Mouse (Mus musculus) limb, embryonic 12.5 days (tissue): Measurements from ENCODE around the gene Gm5127. TPM values are rescaled to one million over a fixed set of nuclear protein-coding genes. Genes with fewer than 3 reads are reported as not detected.

Experiments
- ATAC-seq: fragments of 200-750 bp; cut with Nextera tagmentation; 2 replicates; pipeline ENCODE4 v1.8.0; 2017; ENCODE audit warnings: low read depth, moderate TSS enrichment; ENCODE audit not compliant: insufficient number of reproducible peaks, insufficient read depth, low FRiP score, low TSS enrichment
- H3K27ac ChIP-seq: fragments of 300-500 bp; sonication (generic); 2 replicates; pipeline ENCODE4 v1.5.1; 2016; ENCODE audit warnings: mild to moderate bottlenecking, moderate library complexity
- H3K27me3 ChIP-seq: fragments of 300-500 bp; sonication (generic); 2 replicates; pipeline ENCODE4 v1.6.1; 2016; ENCODE audit warnings: mild to moderate bottlenecking, moderate library complexity
- H3K36me3 ChIP-seq: fragments of 300-500 bp; sonication (generic); 2 replicates; pipeline ENCODE4 v1.6.1; 2016; ENCODE audit warnings: mild to moderate bottlenecking, moderate library complexity
- H3K4me1 ChIP-seq: fragments of 300-500 bp; sonication (generic); replicated peaks from 2 replicates; pipeline ENCODE4 v1.6.1; 2016
- H3K4me2 ChIP-seq: fragments of 300-500 bp; sonication (generic); 2 replicates; pipeline ENCODE4 v1.6.1; 2016; ENCODE audit warnings: mild to moderate bottlenecking, moderate library complexity
- H3K4me3 ChIP-seq: fragments of 300-500 bp; sonication (generic); replicated peaks from 2 replicates; pipeline ENCODE4 v1.5.1; 2016; ENCODE audit warnings: mild to moderate bottlenecking
- H3K9ac ChIP-seq: fragments of 300-500 bp; sonication (generic); replicated peaks from 2 replicates; pipeline ENCODE4 v1.6.1; 2016; ENCODE audit warnings: mild to moderate bottlenecking, moderate library complexity
- H3K9me3 ChIP-seq: fragments of 300-500 bp; sonication (generic); 2 replicates; pipeline ENCODE4 v1.6.1; 2016; ENCODE audit warnings: mild to moderate bottlenecking, moderate library complexity
- WGBS: fragments of 180-500 bp; shearing (Covaris S2); methylation state at CpG from one replicate; pipeline ENCODE4 v1.1.7; 2016; 5-methylcytosine and 5-hydroxymethylcytosine counted together
- polyA plus RNA-seq: library from polyadenylated mRNA; unstranded; fragments of >200 nt; fragmentation: Nextera tagmentation; extraction: Ambion mirVana; gene quantifications from 2 replicates; pipeline ENCODE4 v1.2.1, GENCODE M21; 2016

Gm5127 gene
- 0.27 and 0.28 TPM in 2 replicates for polyA plus RNA-seq

DNA sequence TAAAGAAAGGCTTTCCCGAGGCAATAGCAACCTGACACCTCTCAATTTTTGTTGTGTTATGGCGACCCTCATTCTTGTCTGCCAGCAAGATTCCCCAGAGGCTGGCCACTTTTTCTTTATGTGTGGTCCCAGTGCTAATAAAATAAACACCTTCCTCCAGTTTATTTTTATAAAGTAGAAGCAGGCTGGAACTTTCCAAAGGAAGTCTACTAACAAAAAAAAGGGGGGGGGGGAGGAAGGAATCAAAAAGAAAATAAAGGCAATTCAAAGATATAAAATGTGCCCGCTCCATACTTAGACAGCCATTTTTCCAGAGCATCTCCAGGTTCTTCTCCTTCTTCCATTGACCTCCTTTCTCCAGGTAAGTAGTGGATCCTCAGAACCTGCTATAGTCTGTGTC is at the start of gene Gm5127:
Gene Gm5127, plus strand, starts transcription at position 301 of the 400 bp plus-strand sequence.
- H3K9me3 ChIP-seq, result no peaks in the 10 kb centered on the region
- H3K4me2 ChIP-seq, result no peak within 1 kb of the TSS
- H3K4me3 ChIP-seq, result no peak within 1 kb of the TSS
- no peaks in the 10 kb centered on the region for H3K36me3 ChIP-seq
- 0 out of 2 replicates have a peak, but pooled peaks cover 2% of the 10 kb centered on the region for H3K4me1 ChIP-seq
- ATAC-seq, result no peak
- WGBS, result 26% methylated on average over 3 of the region's 3 CpGs
- H3K27ac ChIP-seq, result no peak within 1 kb of the TSS
- no peak within 1 kb of the TSS for H3K9ac ChIP-seq
- peaks cover 3% of the 10 kb centered on the region; the same call in 1 of the 2 replicates for H3K27me3 ChIP-seq

- Histone ChIP-seq H3K27me3 (no peaks in the 10 kb centered on the region), H3K27ac (no peak overlapping the region), H3K9ac (no peak overlapping the region), H3K36me3 (no peaks in the 10 kb centered on the region), H3K4me2 (no peak overlapping the region), H3K4me1 (no peaks in the 10 kb centered on the region), H3K4me3 (no peak overlapping the region), H3K9me3 (no peaks in the 10 kb centered on the region)
- 39% methylated on average over 3 of the region's 3 CpGs for WGBS
- ATAC-seq, result no peak
Observed at GRCm38 (mm10) chrX:106536359-106536758, 46.6 kb upstream of the Gm5127 start.

DNA sequence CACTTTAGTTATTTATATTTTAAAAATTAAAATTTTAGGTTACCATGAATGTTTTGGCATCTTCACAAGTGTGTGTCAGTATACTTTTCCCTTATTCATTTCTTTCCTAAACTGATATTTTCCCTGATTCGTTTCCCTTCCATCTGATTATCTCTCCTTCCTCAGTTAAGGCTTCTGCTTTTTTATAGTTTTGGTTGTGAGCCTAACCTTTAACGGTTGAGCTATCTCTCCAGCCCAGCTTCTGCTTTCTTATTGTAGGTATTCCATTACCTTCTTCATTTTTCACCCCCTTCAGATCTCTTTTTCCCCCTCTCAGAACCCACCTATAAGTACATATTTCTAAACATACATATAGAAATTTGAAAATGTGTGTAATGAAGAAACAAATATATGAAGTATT is 27.5 kb upstream of the Gm5127 start:
- Histone ChIP-seq H3K36me3 (no peaks in the 10 kb centered on the region), H3K4me1 (no peaks in the 10 kb centered on the region), H3K27me3 (no peaks in the 10 kb centered on the region), H3K4me3 (no peak overlapping the region), H3K27ac (no peak overlapping the region), H3K9me3 (no peaks in the 10 kb centered on the region), H3K4me2 (no peak overlapping the region), H3K9ac (no peak overlapping the region)
- no peak for ATAC-seq
- WGBS, result 72% methylated on average over 2 of the region's 2 CpGs

DNA sequence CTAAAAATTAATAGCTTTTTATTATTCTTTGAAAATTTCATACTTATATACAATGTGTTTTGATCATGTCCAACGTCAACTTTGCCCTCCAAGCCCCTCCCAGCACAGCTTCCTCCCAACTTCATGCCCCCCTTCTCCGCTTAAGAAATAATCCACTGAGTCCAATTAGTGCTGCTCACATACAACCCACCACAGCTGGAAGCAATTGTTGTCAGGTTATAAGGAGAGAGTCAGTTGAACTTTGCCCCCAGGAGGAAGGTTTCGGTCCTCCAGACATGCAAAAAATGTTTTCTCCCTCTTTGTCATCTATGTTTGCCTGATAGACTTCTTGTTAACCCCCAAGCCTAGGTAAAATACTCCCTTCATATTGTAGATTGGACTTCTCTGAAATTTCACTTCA is 4.0 kb upstream of the Gm5127 start:
- 27% methylated on average over 3 of the region's 3 CpGs for WGBS
- H3K4me1 ChIP-seq, result 0 out of 2 replicates have a peak, but pooled peaks cover 2% of the 10 kb centered on the region
- no peaks in the 10 kb centered on the region for H3K9me3 ChIP-seq
- no peaks in the 10 kb centered on the region; the same call in none of the 2 replicates for H3K27me3 ChIP-seq
- H3K9ac ChIP-seq, result no peak overlapping the region
- ATAC-seq, result no peak
- H3K36me3 ChIP-seq, result no peaks in the 10 kb centered on the region
- no peak overlapping the region for H3K27ac ChIP-seq
- no peak overlapping the region for H3K4me2 ChIP-seq
- no peak overlapping the region for H3K4me3 ChIP-seq

- Histone ChIP-seq H3K4me2 (no peak overlapping the region), H3K4me3 (no peak overlapping the region), H3K9me3 (no peaks in the 10 kb centered on the region), H3K27me3 (peaks cover 3% of the 10 kb centered on the region; the same call in 1 of the 2 replicates), H3K4me1 (0 out of 2 replicates have a peak, but pooled peaks cover 2% of the 10 kb centered on the region), H3K36me3 (no peaks in the 10 kb centered on the region), H3K9ac (no peak overlapping the region), H3K27ac (no peak overlapping the region)
- no peak for ATAC-seq
Observed at GRCm38 (mm10) chrX:106580410-106580809, 2.6 kb upstream of the Gm5127 start.

DNA sequence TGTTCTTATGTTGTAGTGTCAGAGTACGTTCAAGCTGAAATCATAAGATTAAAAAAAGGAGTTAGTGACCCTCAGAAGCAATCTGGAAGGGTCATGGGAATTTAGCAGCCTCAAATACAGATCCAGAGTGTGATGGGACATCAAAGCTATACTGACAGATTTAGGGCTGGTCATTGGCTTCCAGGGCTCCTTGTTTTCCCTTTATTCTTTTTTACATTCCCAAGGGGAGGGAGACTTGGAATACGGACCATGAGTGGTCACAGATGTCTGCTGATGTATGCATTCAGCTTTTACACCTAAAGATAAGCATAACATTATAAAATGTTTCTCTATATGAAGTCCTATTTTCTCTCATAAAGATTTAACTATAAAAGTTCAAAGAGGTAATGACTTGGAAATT is 789 bp upstream of the Gm5127 start:
- no peak for ATAC-seq
- Histone ChIP-seq H3K9ac (no peak overlapping the region), H3K27ac (no peak overlapping the region), H3K27me3 (peaks cover 3% of the 10 kb centered on the region; the same call in 1 of the 2 replicates), H3K4me2 (no peak overlapping the region), H3K36me3 (no peaks in the 10 kb centered on the region), H3K4me1 (0 out of 2 replicates have a peak, but pooled peaks cover 2% of the 10 kb centered on the region), H3K4me3 (no peak overlapping the region), H3K9me3 (no peaks in the 10 kb centered on the region)
- 19% methylated on average over 2 of the region's 2 CpGs for WGBS

DNA sequence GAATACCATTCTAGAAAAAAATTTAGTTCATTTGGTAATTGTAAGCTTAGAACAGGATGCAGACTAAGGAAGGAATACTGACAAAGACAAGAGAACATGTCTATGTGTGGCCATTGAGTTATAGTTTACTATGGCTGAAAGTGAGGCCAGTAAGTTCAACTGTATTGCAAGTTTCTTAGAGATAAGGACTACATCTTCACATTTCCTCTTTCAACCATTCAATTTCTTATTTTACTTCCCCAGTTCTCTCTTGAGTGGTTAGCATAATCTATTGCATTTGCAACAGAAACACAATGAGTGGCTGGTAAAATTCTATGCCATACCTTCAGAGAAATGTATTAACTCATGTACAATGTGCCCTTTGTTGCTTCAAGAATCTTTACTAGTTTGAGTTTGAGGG is 10.9 kb downstream of the Gm5127 start:
- H3K4me2 ChIP-seq, result no peak overlapping the region
- H3K9me3 ChIP-seq, result no peaks in the 10 kb centered on the region
- no peak overlapping the region for H3K9ac ChIP-seq
- no peak for ATAC-seq
- no peaks in the 10 kb centered on the region for H3K36me3 ChIP-seq
- H3K4me3 ChIP-seq, result no peak overlapping the region
- H3K4me1 ChIP-seq, result no peaks in the 10 kb centered on the region
- peaks cover 5% of the 10 kb centered on the region; the same call in 1 of the 2 replicates for H3K27me3 ChIP-seq
- no peak overlapping the region for H3K27ac ChIP-seq

DNA sequence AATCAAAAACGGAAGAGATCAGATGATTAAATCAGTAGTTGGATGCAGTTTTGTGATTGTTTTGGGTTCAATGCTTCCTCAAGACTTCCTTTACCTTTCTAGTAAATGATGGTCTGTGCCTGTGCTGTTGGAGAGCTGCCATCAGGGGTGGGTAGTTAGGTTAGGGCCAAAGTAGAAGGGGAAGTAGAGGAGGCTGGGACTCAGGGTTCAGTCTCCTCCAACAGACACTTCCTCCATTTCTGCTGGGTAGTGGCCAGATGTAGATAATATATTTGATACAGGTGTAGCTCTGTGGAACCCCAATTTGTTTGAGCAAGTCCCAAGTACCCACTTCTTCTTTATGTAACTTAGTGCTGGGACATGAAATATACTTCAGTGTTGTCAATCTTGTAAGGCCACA is 12.9 kb downstream of the Gm5127 start:
- no peak overlapping the region for H3K27ac ChIP-seq
- H3K4me2 ChIP-seq, result no peak overlapping the region
- no peak for ATAC-seq
- no peak overlapping the region for H3K9ac ChIP-seq
- H3K27me3 ChIP-seq, result peaks cover 5% of the 10 kb centered on the region; the same call in 1 of the 2 replicates
- H3K4me3 ChIP-seq, result no peak overlapping the region
- WGBS, result 89% methylated on average over 1 of the region's 1 CpGs
- no peaks in the 10 kb centered on the region for H3K36me3 ChIP-seq
- no peaks in the 10 kb centered on the region for H3K4me1 ChIP-seq
- H3K9me3 ChIP-seq, result no peaks in the 10 kb centered on the region

DNA sequence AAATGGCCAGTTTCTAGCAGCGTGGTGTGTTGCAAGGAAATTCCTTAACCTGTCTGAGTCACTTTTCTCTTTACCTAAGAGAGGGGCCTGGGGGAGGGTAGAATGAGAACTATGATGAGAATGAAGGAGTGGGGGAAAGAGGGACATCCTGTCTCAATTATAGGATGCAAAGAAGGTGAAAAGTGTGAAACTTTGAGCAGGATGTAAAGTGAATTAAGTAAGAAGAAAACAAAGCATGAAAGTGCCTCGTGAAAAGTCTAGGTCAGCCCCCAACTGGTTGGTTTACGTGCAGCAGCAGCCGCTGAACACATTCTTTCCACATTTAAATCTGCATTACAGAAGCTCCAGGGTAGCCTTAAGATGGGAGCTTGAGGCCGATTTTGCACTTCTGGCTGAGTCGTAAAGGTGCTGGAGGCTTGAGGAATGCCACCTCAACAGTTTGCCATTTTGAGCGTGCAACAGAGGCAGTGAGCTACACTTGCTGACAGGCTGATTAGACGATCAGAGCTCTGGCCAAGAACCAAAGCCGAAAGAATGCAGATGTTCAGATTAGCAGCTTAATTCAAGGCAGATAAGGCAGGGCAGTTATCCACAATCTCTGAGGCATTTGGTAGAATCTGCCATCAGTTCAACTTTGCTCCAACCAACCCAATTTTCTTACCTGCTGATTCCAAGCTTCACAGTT is 19.7 kb downstream of the Gm5127 start:
- WGBS, result 22% methylated on average over 9 of the region's 9 CpGs
- H3K9me3 ChIP-seq, result no peaks in the 10 kb centered on the region
- H3K27me3 ChIP-seq, result peaks cover 5% of the 10 kb centered on the region
- no peak overlapping the region for H3K4me3 ChIP-seq
- no peaks in the 10 kb centered on the region for H3K36me3 ChIP-seq
- no peaks in the 10 kb centered on the region for H3K4me1 ChIP-seq
- no peak for ATAC-seq
- peak overlapping the region; percentile 38 for H3K4me2 ChIP-seq
- no peak overlapping the region for H3K27ac ChIP-seq
- H3K9ac ChIP-seq, result no peak overlapping the region

DNA sequence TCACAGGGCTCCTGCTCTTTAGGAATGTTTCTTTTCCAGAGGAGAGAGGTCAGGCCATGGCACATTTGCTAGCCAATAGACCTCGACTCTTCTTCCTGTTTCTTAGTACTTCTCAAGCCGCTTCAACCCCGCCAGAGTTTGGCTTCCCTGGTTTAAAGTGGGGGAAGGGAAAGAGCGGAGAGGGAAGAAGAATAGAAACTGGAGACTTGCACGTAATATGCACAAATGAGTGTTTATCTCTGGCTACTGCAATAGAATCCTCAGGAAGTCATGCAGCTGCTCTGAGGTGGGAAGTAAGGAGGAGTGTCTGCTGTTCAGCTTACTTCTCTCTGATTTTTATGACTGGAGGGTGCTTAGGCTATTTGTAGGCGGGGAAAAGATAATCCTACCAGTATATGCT is 20.4 kb downstream of the Gm5127 start, which contains the start of gene Cysltr1:
Gene Cysltr1, minus strand, starts transcription at position 294 of the 400 bp plus-strand sequence.
- Histone ChIP-seq H3K4me2 (peak within 1 kb of the TSS; percentile 38), H3K4me3 (no peak within 1 kb of the TSS), H3K27ac (no peak within 1 kb of the TSS), H3K9ac (no peak within 1 kb of the TSS), H3K4me1 (no peaks in the 10 kb centered on the region), H3K9me3 (no peaks in the 10 kb centered on the region), H3K36me3 (no peaks in the 10 kb centered on the region), H3K27me3 (peaks cover 5% of the 10 kb centered on the region)
- no peak for ATAC-seq
- 6% methylated on average over 6 of the region's 6 CpGs for WGBS

GRCm38 (mm10) chrX:106622512-106622911 is 39.5 kb downstream of the Gm5127 start:
- no peaks in the 10 kb centered on the region for H3K4me1 ChIP-seq
- H3K27ac ChIP-seq, result no peak overlapping the region
- 66% methylated on average over 1 of the region's 1 CpGs for WGBS
- H3K4me3 ChIP-seq, result no peak overlapping the region
- no peak overlapping the region for H3K4me2 ChIP-seq
- no peak for ATAC-seq
- H3K9me3 ChIP-seq, result no peaks in the 10 kb centered on the region
- H3K27me3 ChIP-seq, result no peaks in the 10 kb centered on the region
- H3K36me3 ChIP-seq, result no peaks in the 10 kb centered on the region
- no peak overlapping the region for H3K9ac ChIP-seq

- H3K27ac ChIP-seq, result no peak overlapping the region
- ATAC-seq, result no peak
- no peaks in the 10 kb centered on the region for H3K27me3 ChIP-seq
- no peak overlapping the region for H3K4me2 ChIP-seq
- 24% methylated on average over 3 of the region's 3 CpGs for WGBS
- no peaks in the 10 kb centered on the region for H3K4me1 ChIP-seq
- H3K9me3 ChIP-seq, result no peaks in the 10 kb centered on the region
- H3K36me3 ChIP-seq, result no peaks in the 10 kb centered on the region
- no peak overlapping the region for H3K4me3 ChIP-seq
- H3K9ac ChIP-seq, result no peak overlapping the region
Observed at GRCm38 (mm10) chrX:106623667-106624066, 40.7 kb downstream of the Gm5127 start.
